Mouse (Mus musculus) C2C12 (cell line): Measurements from ENCODE around the gene Baz2b. TPM values are rescaled to one million over a fixed set of nuclear protein-coding genes. Genes with fewer than 3 reads are reported as not detected.

ENCODE experiments used
- H3K27me3 ChIP-seq: one replicate; pipeline ENCODE4 v1.6.1; 2011; ENCODE audit not compliant: control insufficient read depth, insufficient read depth, insufficient read length
- H3K36me3 ChIP-seq: one replicate; pipeline ENCODE4 v1.6.1; 2011; ENCODE audit not compliant: control insufficient read depth, insufficient read depth
- H3K4me3 ChIP-seq: one replicate; pipeline ENCODE4 v1.5.1; 2011; ENCODE audit warnings: mild to moderate bottlenecking, control low read depth; ENCODE audit not compliant: poor library complexity, insufficient read depth, severe bottlenecking
- H3K79me2 ChIP-seq: one replicate; pipeline ENCODE4 v1.6.1; 2011; ENCODE audit not compliant: control insufficient read depth, insufficient read depth
- H3K79me3 ChIP-seq: one replicate; pipeline ENCODE4 v1.6.1; 2011; ENCODE audit warnings: low read depth, control low read depth
- H3ac ChIP-seq: one replicate; pipeline ENCODE3; 2011; ENCODE audit warnings: low read depth; ENCODE audit not compliant: control insufficient read depth, insufficient read length
- CEBPB ChIP-seq: IDR thresholded peaks from one replicate; pipeline ENCODE4 v1.6.1; 2011; ENCODE audit warnings: low read depth, mild to moderate bottlenecking, control low read depth, moderate library complexity
- CTCF ChIP-seq: IDR thresholded peaks from one replicate; pipeline ENCODE4 v1.5.1; 2011; ENCODE audit not compliant: control insufficient read depth, insufficient read depth, insufficient read length
- FOSL1 ChIP-seq: IDR thresholded peaks from one replicate; pipeline ENCODE4 v1.8.0; 2011; ENCODE audit warnings: mild to moderate bottlenecking, low read length; ENCODE audit not compliant: poor library complexity, insufficient read depth, severe bottlenecking
- MAX ChIP-seq: IDR thresholded peaks from one replicate; pipeline ENCODE4 v1.6.1; 2011; ENCODE audit warnings: mild to moderate bottlenecking, control low read depth
- MYOD1 ChIP-seq: IDR thresholded peaks from one replicate; pipeline ENCODE4 v1.6.1; 2011; ENCODE audit warnings: low read depth; ENCODE audit not compliant: control insufficient read depth, insufficient read length
- MYOG ChIP-seq: IDR thresholded peaks from one replicate; pipeline ENCODE4 v1.6.1; 2011; ENCODE audit not compliant: control insufficient read depth, insufficient read length; ENCODE audit errors: extremely low read depth
- USF1 ChIP-seq: IDR thresholded peaks from one replicate; pipeline ENCODE4 v1.6.1; 2011; ENCODE audit warnings: low read depth, mild to moderate bottlenecking, control low read depth, moderate library complexity
- polyA plus RNA-seq: library from polyadenylated mRNA; unstranded; fragments of >200 nt; fragmentation: generic; extraction: Trizol; gene quantifications from one replicate; pipeline ENCODE4 v1.2.1, GENCODE M21; 2012; ENCODE audit warnings: missing spikeins

Gene Baz2b
- polyA plus RNA-seq, 1 experiment: 9.4 TPM

GRCm38 (mm10) chr2:60205795-60206194, 3.8 kb downstream of the Baz2b start:
- no peak overlapping the region for H3K4me3 ChIP-seq
- peaks cover 14% of the 10 kb centered on the region for H3K36me3 ChIP-seq
- H3ac ChIP-seq: no peak overlapping the region
- peaks cover 8% of the 10 kb centered on the region for H3K79me3 ChIP-seq
- TF ChIP-seq FOSL1: no peak
- TF ChIP-seq MYOG: no peak
- TF ChIP-seq CTCF: no peak
- no peak for TF ChIP-seq CEBPB
- TF ChIP-seq MAX: no peak
- TF ChIP-seq MYOD1: no peak
- TF ChIP-seq USF1: no peak
- peaks cover 26% of the 10 kb centered on the region for H3K79me2 ChIP-seq
- no peaks in the 10 kb centered on the region for H3K27me3 ChIP-seq

- Histone ChIP-seq H3K36me3 (peaks cover 14% of the 10 kb centered on the region), H3K27me3 (no peaks in the 10 kb centered on the region), H3K79me2 (peaks cover 14% of the 10 kb centered on the region), H3K4me3 (no peak overlapping the region), H3K79me3 (no peaks in the 10 kb centered on the region), H3ac (no peak overlapping the region)
- TF ChIP-seq MYOG (no peak), MYOD1 (no peak), MAX (no peak), USF1 (no peak), CTCF (no peak), CEBPB (no peak), FOSL1 (no peak)
Observed at GRCm38 (mm10) chr2:60204162-60204561, 5.5 kb downstream of the Baz2b start.

- TF ChIP-seq MYOG (no peak), CTCF (no peak), FOSL1 (no peak), MAX (no peak), MYOD1 (no peak), CEBPB (no peak), USF1 (no peak)
- Histone ChIP-seq H3K79me2 (peaks cover 10% of the 10 kb centered on the region), H3K36me3 (peaks cover 14% of the 10 kb centered on the region), H3K4me3 (no peak overlapping the region), H3ac (no peak overlapping the region), H3K27me3 (no peaks in the 10 kb centered on the region), H3K79me3 (no peaks in the 10 kb centered on the region)
Observed at GRCm38 (mm10) chr2:60203733-60204132, 5.9 kb downstream of the Baz2b start.

- TF ChIP-seq CEBPB (no peak), MYOD1 (peak; percentile 3)
Observed at GRCm38 (mm10) chr2:60202900-60203530, 6.6 kb downstream of the Baz2b start.

GRCm38 (mm10) chr2:60200667-60201066, 9.0 kb downstream of the Baz2b start:
- no peaks in the 10 kb centered on the region for H3K79me2 ChIP-seq
- H3K36me3 ChIP-seq: peaks cover 7% of the 10 kb centered on the region
- H3K27me3 ChIP-seq: no peaks in the 10 kb centered on the region
- TF ChIP-seq FOSL1 (no peak), CTCF (peak; percentile 28)
- H3K4me3 ChIP-seq: no peak overlapping the region
- H3ac ChIP-seq: no peak overlapping the region
- no peaks in the 10 kb centered on the region for H3K79me3 ChIP-seq

More at GRCm38 (mm10) chr2:60202900-60203530, 6.6 kb downstream of the Baz2b start:
- Histone ChIP-seq H3K4me3 (no peak overlapping the region), H3K79me2 (peaks cover 2% of the 10 kb centered on the region), H3K36me3 (peaks cover 14% of the 10 kb centered on the region), H3ac (no peak overlapping the region), H3K79me3 (no peaks in the 10 kb centered on the region), H3K27me3 (no peaks in the 10 kb centered on the region)

- TF ChIP-seq CTCF (no peak), MAX (no peak), FOSL1 (no peak), MYOD1 (no peak), CEBPB (no peak), USF1 (no peak), MYOG (no peak)
- Histone ChIP-seq H3K4me3 (no peak overlapping the region), H3K79me3 (no peaks in the 10 kb centered on the region), H3K79me2 (no peaks in the 10 kb centered on the region), H3K36me3 (peaks cover 1% of the 10 kb centered on the region), H3K27me3 (no peaks in the 10 kb centered on the region), H3ac (no peak overlapping the region)
Observed at GRCm38 (mm10) chr2:60200051-60200562, 9.5 kb downstream of the Baz2b start.
